Mouse (Mus musculus): ENCODE data around the gene Nlgn1. TPM values are rescaled to one million over a fixed set of nuclear protein-coding genes. Genes with fewer than 3 reads are reported as not detected.

The Nlgn1 gene
- polyA plus RNA-seq, 1 experiment from 2014 or later = 0.24 TPM

DNA sequence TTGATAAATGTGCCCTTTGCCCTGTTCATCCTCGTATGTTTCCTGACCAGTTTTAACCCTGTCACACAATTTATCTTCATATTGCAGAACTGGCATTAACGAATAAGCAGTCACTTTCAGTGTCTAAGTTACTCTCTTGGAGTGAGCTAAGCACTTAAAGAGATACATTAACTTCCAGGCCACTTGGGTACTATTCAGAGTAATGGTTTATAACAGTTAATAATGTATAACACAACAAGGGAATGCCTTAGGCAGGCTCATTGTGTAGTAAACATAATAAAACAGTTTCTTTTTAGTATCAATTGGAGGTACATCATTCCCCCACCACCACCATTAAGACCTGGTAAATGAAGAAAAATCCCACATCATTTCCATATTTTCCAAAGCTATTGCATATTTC lies 368.7 kb downstream of the Nlgn1 start:
- H3K9me3 ChIP-seq (replicated peaks) = no peaks in the 10 kb centered on the region
- H3K4me1 ChIP-seq (replicated peaks) = no peaks in the 10 kb centered on the region
- no peaks in the 10 kb centered on the region for H3K27me3 ChIP-seq (replicated peaks)
- 73% methylated on average over 2 of the region's 2 CpGs for WGBS
- ATAC-seq (ENCODE audit: insufficient number of reproducible peaks, low FRiP score) = no peak
- H3K9ac ChIP-seq = no peak overlapping the region
- no peak overlapping the region for H3K4me3 ChIP-seq
- no peak overlapping the region for H3K27ac ChIP-seq (ENCODE audit: poor library complexity, severe bottlenecking)
- H3K36me3 ChIP-seq = no peaks in the 10 kb centered on the region
- no peak overlapping the region for H3K4me2 ChIP-seq

DNA sequence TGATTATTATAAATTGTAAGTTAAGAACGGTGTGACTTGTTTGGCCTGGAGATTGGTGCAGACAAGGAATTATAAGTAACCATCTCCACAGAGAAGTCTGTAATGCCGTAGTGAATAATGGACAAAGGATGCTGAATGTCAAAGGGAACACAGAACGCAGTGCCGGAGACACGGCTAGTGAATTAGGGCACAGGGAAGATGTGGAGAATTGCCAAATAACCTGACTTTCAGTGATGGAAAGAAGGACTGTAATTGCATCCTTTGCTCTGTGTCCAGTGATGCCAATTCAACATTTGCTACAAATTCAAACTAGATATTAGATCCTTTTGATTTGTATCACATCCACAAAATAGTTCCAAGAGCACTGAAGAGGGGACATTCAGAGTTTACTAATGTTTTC lies 415.7 kb downstream of the Nlgn1 start:
- Histone ChIP-seq H3K9me3 (replicated peaks) (no peaks in the 10 kb centered on the region), H3K4me3 (no peak overlapping the region), H3K27ac (ENCODE audit: poor library complexity, severe bottlenecking) (no peak overlapping the region), H3K27me3 (replicated peaks) (no peaks in the 10 kb centered on the region), H3K4me2 (no peak overlapping the region), H3K36me3 (no peaks in the 10 kb centered on the region), H3K4me1 (replicated peaks) (no peaks in the 10 kb centered on the region), H3K9ac (no peak overlapping the region)
- WGBS = 89% methylated on average over 5 of the region's 5 CpGs
- no peak for ATAC-seq (ENCODE audit: insufficient number of reproducible peaks, low FRiP score)

DNA sequence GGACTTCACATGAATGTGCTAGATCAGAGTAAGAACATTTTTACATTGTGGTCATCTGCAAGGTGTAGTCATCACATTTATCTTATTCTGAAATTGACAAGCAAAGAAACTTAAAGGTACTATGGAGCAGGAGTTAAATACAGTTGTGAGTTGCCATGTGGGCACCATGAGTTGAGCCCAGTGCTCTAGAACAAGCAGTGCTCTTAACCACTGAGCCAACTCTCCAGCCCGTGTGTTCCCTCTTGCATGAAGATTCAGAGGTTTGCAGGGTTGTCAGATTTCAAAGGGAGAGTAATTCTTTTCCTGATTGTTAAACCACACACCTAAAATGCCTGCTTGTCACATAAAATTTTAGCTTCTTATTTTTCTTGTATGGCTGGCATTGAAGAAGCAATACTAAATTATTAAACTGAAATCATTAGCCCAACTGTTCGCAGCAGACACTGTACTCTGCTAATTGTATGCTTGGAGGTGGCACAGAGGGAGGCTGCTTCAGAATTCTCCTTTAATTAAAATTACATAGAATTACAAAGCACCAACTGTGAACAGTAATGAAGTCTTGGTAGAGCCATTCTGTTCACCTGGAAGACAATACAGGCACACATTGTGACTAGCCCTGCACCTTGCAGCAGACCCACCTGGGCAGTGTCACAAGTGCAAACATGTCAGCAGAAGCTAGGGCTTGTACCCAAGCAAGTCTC lies 417.7 kb downstream of the Nlgn1 start:
- Histone ChIP-seq H3K36me3 (no peaks in the 10 kb centered on the region), H3K9me3 (replicated peaks) (no peaks in the 10 kb centered on the region), H3K27ac (ENCODE audit: poor library complexity, severe bottlenecking) (no peak overlapping the region), H3K9ac (no peak overlapping the region), H3K4me3 (no peak overlapping the region), H3K4me2 (no peak overlapping the region), H3K4me1 (replicated peaks) (no peaks in the 10 kb centered on the region), H3K27me3 (replicated peaks) (no peaks in the 10 kb centered on the region)
- WGBS = 82% methylated on average over 2 of the region's 2 CpGs
- no peak for ATAC-seq (ENCODE audit: insufficient number of reproducible peaks, low FRiP score)

DNA sequence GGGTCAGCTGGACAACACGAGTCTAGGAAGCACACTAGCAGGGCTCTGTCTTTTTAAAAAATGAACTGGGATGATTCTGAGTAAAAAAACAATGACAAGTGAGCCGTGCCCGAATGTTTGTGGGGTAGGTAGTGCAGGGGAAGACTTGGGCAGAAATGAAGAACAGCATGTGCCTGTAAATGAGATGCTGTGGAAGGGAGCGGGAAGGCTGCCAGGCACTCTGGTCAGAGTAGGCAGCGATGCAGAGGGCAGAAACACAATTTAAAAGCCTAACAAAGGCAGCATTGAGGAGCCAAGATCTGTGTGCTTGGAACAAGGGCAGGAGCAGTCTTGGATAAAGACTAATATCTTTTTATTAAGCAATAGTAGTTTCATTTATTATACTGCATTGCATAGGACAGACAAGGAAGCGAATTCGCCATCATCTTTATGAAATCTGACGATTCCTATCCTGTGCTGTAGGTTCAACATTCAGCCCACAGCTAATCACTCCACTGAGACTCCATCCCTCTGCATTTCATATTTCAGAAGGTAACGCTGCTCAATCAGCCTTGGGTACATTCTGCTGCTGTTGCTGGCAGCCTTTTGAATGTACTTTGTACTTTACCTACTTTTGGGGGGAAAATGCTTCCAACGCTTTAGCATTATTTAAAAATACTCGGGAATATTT lies 429.0 kb downstream of the Nlgn1 start:
- Histone ChIP-seq H3K27me3 (replicated peaks) (no peaks in the 10 kb centered on the region), H3K27ac (ENCODE audit: poor library complexity, severe bottlenecking) (no peak overlapping the region), H3K4me3 (no peak overlapping the region), H3K4me1 (replicated peaks) (no peaks in the 10 kb centered on the region), H3K36me3 (no peaks in the 10 kb centered on the region), H3K4me2 (no peak overlapping the region), H3K9ac (no peak overlapping the region), H3K9me3 (replicated peaks) (no peaks in the 10 kb centered on the region)
- no peak for ATAC-seq (ENCODE audit: insufficient number of reproducible peaks, low FRiP score)
- WGBS = 80% methylated on average over 11 of the region's 11 CpGs

DNA sequence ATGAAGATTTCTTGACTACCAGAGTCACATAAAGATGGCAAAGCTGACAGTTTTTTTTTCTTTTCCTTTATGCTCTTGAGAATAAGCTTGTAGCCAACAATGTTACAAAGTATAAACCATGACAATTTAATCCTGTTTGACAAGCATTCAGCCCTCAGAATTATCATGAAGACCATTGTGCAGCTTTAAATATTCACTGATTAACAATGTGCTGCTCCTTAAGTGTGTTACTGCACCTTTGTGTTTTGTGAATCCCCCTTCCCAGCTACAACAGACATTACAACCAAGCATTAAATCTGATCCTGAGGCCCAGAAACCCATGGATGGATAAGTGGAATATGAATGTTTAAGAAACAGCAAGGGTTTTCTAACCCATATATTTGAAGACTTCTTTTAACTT lies 434.8 kb downstream of the Nlgn1 start:
- H3K36me3 ChIP-seq = no peaks in the 10 kb centered on the region
- H3K27me3 ChIP-seq (replicated peaks) = no peaks in the 10 kb centered on the region
- no peak overlapping the region for H3K9ac ChIP-seq
- H3K4me1 ChIP-seq (replicated peaks) = no peaks in the 10 kb centered on the region
- H3K27ac ChIP-seq (ENCODE audit: poor library complexity, severe bottlenecking) = no peak overlapping the region
- no peak for ATAC-seq (ENCODE audit: insufficient number of reproducible peaks, low FRiP score)
- H3K9me3 ChIP-seq (replicated peaks) = no peaks in the 10 kb centered on the region
- no peak overlapping the region for H3K4me3 ChIP-seq
- no peak overlapping the region for H3K4me2 ChIP-seq

DNA sequence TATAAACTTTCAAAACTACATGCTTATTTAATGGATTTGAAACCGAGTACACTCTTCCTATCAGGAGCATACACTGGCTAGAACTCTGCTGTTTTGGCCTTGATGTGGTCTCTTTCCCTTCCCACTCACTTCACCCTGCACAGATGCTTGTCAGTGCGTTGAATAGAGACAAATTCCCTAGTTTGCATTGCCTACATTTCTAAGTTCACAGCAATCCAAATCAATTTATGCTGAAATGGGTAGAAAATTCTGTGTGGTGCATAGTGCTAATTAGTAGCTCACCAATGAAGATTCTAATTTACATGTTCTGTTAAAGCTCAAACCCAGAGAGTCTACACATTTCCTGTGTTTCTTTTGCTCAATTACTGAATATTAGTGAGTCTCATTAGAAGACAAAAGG lies 447.5 kb downstream of the Nlgn1 start:
- H3K9me3 ChIP-seq (replicated peaks) = no peaks in the 10 kb centered on the region
- no peaks in the 10 kb centered on the region for H3K27me3 ChIP-seq (replicated peaks)
- H3K4me2 ChIP-seq = no peak overlapping the region
- H3K9ac ChIP-seq = no peak overlapping the region
- H3K4me1 ChIP-seq (replicated peaks) = no peaks in the 10 kb centered on the region
- H3K27ac ChIP-seq (ENCODE audit: poor library complexity, severe bottlenecking) = no peak overlapping the region
- no peaks in the 10 kb centered on the region for H3K36me3 ChIP-seq
- 73% methylated on average over 2 of the region's 2 CpGs for WGBS
- no peak overlapping the region for H3K4me3 ChIP-seq
- no peak for ATAC-seq (ENCODE audit: insufficient number of reproducible peaks, low FRiP score)

DNA sequence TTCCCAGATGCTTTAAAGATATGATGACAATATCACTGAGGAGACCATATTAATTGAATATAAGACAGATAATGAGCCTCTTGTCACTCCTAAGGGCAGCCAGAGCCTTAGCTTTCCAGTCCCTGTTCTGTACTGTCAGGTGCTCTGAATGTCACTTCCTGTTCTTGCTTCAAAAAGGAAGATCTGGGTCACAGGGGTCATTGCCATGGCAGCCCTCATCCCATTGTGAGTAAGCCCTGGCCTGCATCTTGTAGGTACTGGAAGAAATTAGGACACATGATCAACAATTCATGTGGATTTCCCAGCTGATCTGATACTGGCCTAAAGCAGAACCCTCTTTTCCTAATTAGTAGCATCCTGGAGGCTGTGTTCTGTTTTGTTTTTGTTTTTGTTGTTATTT lies 463.1 kb downstream of the Nlgn1 start:
- Histone ChIP-seq H3K27me3 (replicated peaks) (no peaks in the 10 kb centered on the region), H3K4me3 (no peak overlapping the region), H3K36me3 (no peaks in the 10 kb centered on the region), H3K27ac (ENCODE audit: poor library complexity, severe bottlenecking) (no peak overlapping the region), H3K9ac (no peak overlapping the region), H3K4me1 (replicated peaks) (no peaks in the 10 kb centered on the region), H3K4me2 (no peak overlapping the region), H3K9me3 (replicated peaks) (no peaks in the 10 kb centered on the region)
- no peak for ATAC-seq (ENCODE audit: insufficient number of reproducible peaks, low FRiP score)

DNA sequence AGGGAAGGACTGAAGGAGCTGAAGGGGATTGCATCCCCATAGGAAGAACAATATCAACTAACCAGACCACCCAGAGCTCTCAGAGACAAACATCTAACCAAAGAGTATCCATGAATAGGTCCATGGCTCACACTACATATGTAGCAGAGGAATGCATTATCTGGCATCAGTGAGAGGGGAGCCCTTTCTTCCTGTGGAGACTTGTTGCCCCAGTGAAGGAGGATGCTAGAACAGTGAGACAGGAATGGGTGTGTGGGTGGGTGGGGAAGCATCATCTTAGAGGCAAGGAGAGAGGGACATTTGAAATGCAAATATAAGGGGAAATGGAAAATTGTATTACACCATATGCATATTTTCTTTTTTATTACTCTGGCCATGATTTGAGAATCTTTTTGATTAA lies 473.9 kb downstream of the Nlgn1 start:
- H3K36me3 ChIP-seq = no peaks in the 10 kb centered on the region
- H3K4me3 ChIP-seq = no peak overlapping the region
- ATAC-seq (ENCODE audit: insufficient number of reproducible peaks, low FRiP score) = no peak
- no peak overlapping the region for H3K27ac ChIP-seq (ENCODE audit: poor library complexity, severe bottlenecking)
- no peaks in the 10 kb centered on the region for H3K4me1 ChIP-seq (replicated peaks)
- no peak overlapping the region for H3K4me2 ChIP-seq
- no peak overlapping the region for H3K9ac ChIP-seq
- no peaks in the 10 kb centered on the region for H3K27me3 ChIP-seq (replicated peaks)
- no peaks in the 10 kb centered on the region for H3K9me3 ChIP-seq (replicated peaks)

DNA sequence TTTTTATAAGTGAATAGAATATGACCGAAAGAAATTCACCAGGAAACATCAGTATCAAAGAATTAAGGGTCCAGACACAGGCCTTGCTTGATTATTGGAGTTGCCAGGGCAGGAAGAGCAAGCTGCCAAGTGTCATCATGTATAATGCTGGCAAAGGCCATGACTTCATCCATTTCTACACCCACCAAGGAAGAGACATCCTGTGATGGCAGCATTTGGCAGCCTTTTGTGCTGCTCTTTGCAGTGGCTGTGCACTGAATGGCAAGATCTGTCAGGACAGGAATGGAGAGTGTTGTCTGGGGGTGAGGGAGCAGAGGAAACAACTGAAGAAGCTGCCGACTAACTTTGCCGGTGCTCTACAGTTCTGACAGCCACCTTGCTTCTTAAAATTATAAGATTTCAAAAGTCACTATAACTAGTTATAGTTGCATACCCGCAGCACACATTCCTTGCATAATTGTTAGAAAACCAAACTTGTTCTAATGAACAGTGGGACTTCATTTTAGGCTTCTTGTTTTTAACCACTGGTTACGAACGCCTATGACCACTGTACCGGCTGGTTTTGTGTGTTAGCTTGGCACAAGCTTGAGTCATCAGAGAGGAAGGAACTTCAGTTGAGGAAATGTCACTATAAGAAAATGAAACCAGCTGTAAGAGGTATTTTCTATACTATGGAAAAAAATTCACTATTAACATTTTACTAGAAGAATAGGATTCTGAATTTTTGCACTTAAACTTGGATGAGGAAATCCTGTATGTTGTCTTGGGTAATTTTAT lies 487.4 kb downstream of the Nlgn1 start:
- Histone ChIP-seq H3K9me3 (replicated peaks) (no peaks in the 10 kb centered on the region), H3K4me2 (no peak overlapping the region), H3K27me3 (replicated peaks) (no peaks in the 10 kb centered on the region), H3K27ac (ENCODE audit: poor library complexity, severe bottlenecking) (no peak overlapping the region), H3K36me3 (no peaks in the 10 kb centered on the region), H3K4me3 (no peak overlapping the region), H3K4me1 (replicated peaks) (no peaks in the 10 kb centered on the region), H3K9ac (no peak overlapping the region)
- no peak for ATAC-seq (ENCODE audit: insufficient number of reproducible peaks, low FRiP score)
- WGBS = 82% methylated on average over 7 of the region's 7 CpGs

DNA sequence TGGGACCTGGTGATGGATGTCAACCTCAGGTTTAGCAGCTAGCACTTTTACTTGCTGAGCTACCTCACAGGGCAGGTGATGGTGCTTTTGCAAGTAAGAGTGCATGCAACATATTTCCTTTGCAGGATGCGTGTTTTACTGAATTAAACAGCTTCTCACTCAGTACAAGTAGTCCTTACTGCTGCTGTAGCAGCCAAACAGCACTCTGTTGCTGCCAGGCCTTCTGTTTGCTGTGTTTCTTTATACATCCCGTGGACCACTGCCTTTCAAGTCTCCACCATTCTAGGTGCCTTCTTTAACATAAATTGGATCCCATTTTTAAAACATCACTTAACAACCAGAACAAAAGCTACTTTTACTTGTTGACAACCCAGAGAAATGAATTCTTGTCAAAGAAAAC lies 502.0 kb downstream of the Nlgn1 start:
- no peak for ATAC-seq (ENCODE audit: insufficient number of reproducible peaks, low FRiP score)
- Histone ChIP-seq H3K4me1 (replicated peaks) (no peaks in the 10 kb centered on the region), H3K4me3 (no peak overlapping the region), H3K27me3 (replicated peaks) (no peaks in the 10 kb centered on the region), H3K9ac (no peak overlapping the region), H3K9me3 (replicated peaks) (no peaks in the 10 kb centered on the region), H3K4me2 (no peak overlapping the region), H3K27ac (ENCODE audit: poor library complexity, severe bottlenecking) (no peak overlapping the region), H3K36me3 (no peaks in the 10 kb centered on the region)
- WGBS = 73% methylated on average over 2 of the region's 2 CpGs

DNA sequence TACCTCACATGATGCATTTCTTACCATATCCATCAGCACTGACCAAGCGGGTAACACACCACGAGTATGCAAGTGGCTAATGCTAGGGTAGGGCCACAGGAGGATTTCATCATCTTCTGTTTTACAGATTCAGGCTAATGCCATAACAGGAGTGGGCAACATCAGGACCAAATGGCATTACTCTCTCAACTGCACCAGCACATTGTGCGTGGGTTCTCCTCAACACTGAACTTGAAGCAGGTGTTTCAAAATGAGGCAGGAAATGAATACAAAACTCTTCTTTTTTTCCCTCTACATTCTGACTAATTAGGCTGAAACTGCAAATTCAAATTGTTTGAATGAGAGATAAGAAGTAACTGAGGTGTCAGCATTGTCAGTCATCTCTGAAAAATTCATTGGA lies 518.9 kb downstream of the Nlgn1 start:
- ATAC-seq (ENCODE audit: insufficient number of reproducible peaks, low FRiP score) = no peak

More for the DNA sequence above, 518.9 kb downstream of the Nlgn1 start:
- H3K9ac ChIP-seq = no peak overlapping the region
- 76% methylated on average over 3 of the region's 3 CpGs for WGBS
- no peak overlapping the region for H3K4me3 ChIP-seq
- H3K4me1 ChIP-seq (replicated peaks) = no peaks in the 10 kb centered on the region
- no peaks in the 10 kb centered on the region for H3K36me3 ChIP-seq
- no peak overlapping the region for H3K4me2 ChIP-seq
- H3K27me3 ChIP-seq (replicated peaks) = no peaks in the 10 kb centered on the region
- H3K27ac ChIP-seq (ENCODE audit: poor library complexity, severe bottlenecking) = no peak overlapping the region
- H3K9me3 ChIP-seq (replicated peaks) = no peaks in the 10 kb centered on the region
